Mouse (Mus musculus) adrenal gland, postnatal 36 days (tissue): ENCODE data around the gene Stx1b. TPM values are rescaled to one million over a fixed set of nuclear protein-coding genes. Genes with fewer than 3 reads are reported as not detected.

Experiments used
- total RNA-seq, 2 experiments: library from RNA; stranded (reverse); gene quantifications; 2 replicates each; pipeline ENCODE4 v1.2.3; 2021

The Stx1b gene
- total RNA-seq, 2 experiments from 2014 or later, result 4.4 to 4.5 TPM

Other genes starting within 250 kb of the Stx1b start
- 1 to 10 TPM; 7.0 to 7.8 TPM for gene Ccdc189, start 236.0 kb downstream of the Stx1b start, total RNA-seq
- gene Rnf40, start 235.8 kb downstream of the Stx1b start, total RNA-seq, result 10 to 100 TPM; 55.8 to 60.8 TPM
- gene Zfp629, start 208.8 kb downstream of the Stx1b start, total RNA-seq, result 10 to 100 TPM; 19.7 to 20.6 TPM
- 100 to 1,000 TPM in 1 of 2 experiments, 10 to 100 TPM in 1; 63.6 to 103 TPM for gene Bcl7c, start 115.6 kb downstream of the Stx1b start, total RNA-seq
- gene Ctf1, start 111.8 kb downstream of the Stx1b start, total RNA-seq, result 1 to 10 TPM; 3.2 to 4.2 TPM
- not detected for gene Ctf2, start 92.4 kb downstream of the Stx1b start, total RNA-seq
- 10 to 100 TPM; 13.1 to 13.7 TPM for gene Fbxl19, start 80.0 kb downstream of the Stx1b start, total RNA-seq
- gene Orai3, start 54.7 kb downstream of the Stx1b start, total RNA-seq, result 10 to 100 TPM; 27.7 to 36.3 TPM
- 10 to 100 TPM; 36.0 TPM for gene Setd1a, start 47.9 kb downstream of the Stx1b start, total RNA-seq
- 1 to 10 TPM; 4.1 to 6.6 TPM for gene Gm49388, start 38.9 kb downstream of the Stx1b start, total RNA-seq
- gene Hsd3b7, start 23.9 kb downstream of the Stx1b start, total RNA-seq, result 10 to 100 TPM; 30.0 to 53.3 TPM
- gene Stx4a, start 255 bp downstream of the Stx1b start, total RNA-seq, result 100 to 1,000 TPM in 1 of 2 experiments, 10 to 100 TPM in 1; 92.5 to 108 TPM
- 10 to 100 TPM; 30.0 to 31.2 TPM for gene Zfp646, start 51.7 kb upstream of the Stx1b start, total RNA-seq
- gene Zfp668, start 52.3 kb upstream of the Stx1b start, total RNA-seq, result 1 to 10 TPM; 6.3 to 7.7 TPM
- gene Prss53, start 66.4 kb upstream of the Stx1b start, total RNA-seq, result 1 to 10 TPM in 1 of 2 experiments, under 1 TPM in 1; 0.49 to 1.7 TPM
- gene Gm21974, start 70.9 kb upstream of the Stx1b start, total RNA-seq, result not detected
- 10 to 100 TPM; 61.5 to 65.8 TPM for gene Vkorc1, start 71.1 kb upstream of the Stx1b start, total RNA-seq
- 100 to 1,000 TPM; 101 to 115 TPM for gene Bckdk, start 79.5 kb upstream of the Stx1b start, total RNA-seq
- gene Kat8, start 88.0 kb upstream of the Stx1b start, total RNA-seq, result 10 to 100 TPM; 25.9 to 27.9 TPM
- not detected for gene Prss8, start 105.6 kb upstream of the Stx1b start, total RNA-seq
- 10 to 100 TPM in 1 of 2 experiments, 1 to 10 TPM in 1; 6.7 to 10.7 TPM for gene Prss36, start 122.2 kb upstream of the Stx1b start, total RNA-seq
- 100 to 1,000 TPM; 170 to 229 TPM for gene Fus, start 142.9 kb upstream of the Stx1b start, total RNA-seq
- gene Pycard, start 169.3 kb upstream of the Stx1b start, total RNA-seq, result 1 to 10 TPM; 3.6 to 5.4 TPM
- gene Trim72, start 179.4 kb upstream of the Stx1b start, total RNA-seq, result under 1 TPM in 1 of 2 experiments, not detected in 1; 0.20 TPM
- 1 to 10 TPM; 4.4 to 7.8 TPM for gene Itgam, start 238.1 kb upstream of the Stx1b start, total RNA-seq
- gene Gm49368, start 238.1 kb upstream of the Stx1b start, total RNA-seq, result not detected